In the genomic region with DNA sequence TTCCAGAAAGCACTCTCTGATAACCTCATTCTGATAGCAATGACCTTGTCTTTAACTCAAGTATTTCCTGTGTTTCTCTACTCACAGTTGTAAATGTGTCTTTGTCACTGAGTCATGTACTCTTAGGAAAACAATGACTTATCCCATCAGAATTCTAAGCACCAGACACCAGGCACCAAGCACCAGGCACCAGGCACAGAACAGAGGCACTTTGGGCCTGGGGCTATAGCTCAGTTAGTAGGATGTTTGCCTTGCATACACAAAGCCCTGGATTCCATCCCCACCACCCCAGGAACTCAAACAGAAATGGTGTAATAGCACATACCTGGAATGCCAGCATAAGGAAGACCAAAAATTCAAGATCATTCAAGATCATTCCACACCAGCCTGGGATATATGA, we compare ENCODE assay signal across 20 mouse cellular contexts.
A peak's percentile ranks its signal among the peaks of the same experiment; 100 is the strongest.
DNase-seq lines count a peak whose midpoint lies in the region; ATAC-seq and TF ChIP-seq lines count a peak whose summit lies in the region.
"Had no signal": no experiment of that assay in that cellular context is flagged by ENCODE, and none has a peak within 500 bp of the region (broad histone marks: within the 10 kb centered on the region; RNA-seq: fewer than 3 reads in every experiment).

No protein-coding gene starts in this region.

- no peaks in the 10 kb centered on the region for H3K27me3 ChIP-seq in heart, embryonic 12.5 days (replicated peaks)
- no peaks in the 10 kb centered on the region for H3K27me3 ChIP-seq in heart, embryonic 11.5 days (ENCODE audit: control insufficient read depth, insufficient read depth, low read length)
- H3K27me3 ChIP-seq in liver, adult 2 months (ENCODE audit: control insufficient read depth, insufficient read depth, low read length) = no peaks in the 10 kb centered on the region
- H3K27me3 ChIP-seq: embryonic facial prominence, embryonic 12.5 days; lung, embryonic 15.5 days; midbrain, embryonic 15.5 days had no signal

- peaks cover 17% of the 10 kb centered on the region for H3K4me1 ChIP-seq in heart, embryonic 12.5 days (replicated peaks)
- peaks cover 11% of the 10 kb centered on the region for H3K4me1 ChIP-seq in heart, embryonic 11.5 days (ENCODE audit: control insufficient read depth, insufficient read depth, low read length)
- H3K4me1 ChIP-seq in liver, adult 2 months (ENCODE audit: control insufficient read depth, insufficient read depth, low read length) = peaks cover 13% of the 10 kb centered on the region

- no peak for TF ChIP-seq CTCF in liver, adult 2 months (IDR thresholded peaks at IDR 0.05; ENCODE audit: low read depth, low read length)

- no peak for TF ChIP-seq POLR2A in liver, adult 2 months (IDR thresholded peaks at IDR 0.05; ENCODE audit: extremely low read depth, insufficient read depth, low read length)

- no peak overlapping the region for H3K4me2 ChIP-seq in heart, embryonic 12.5 days
- no peak overlapping the region for H3K4me2 ChIP-seq in heart, embryonic 11.5 days
- H3K4me2 ChIP-seq: embryonic facial prominence, embryonic 12.5 days; liver, embryonic 11.5 days; lung, embryonic 15.5 days; midbrain, embryonic 15.5 days had no signal

- H3K79me2 ChIP-seq in liver, adult 2 months (ENCODE audit: control insufficient read depth, insufficient read depth, low read length) = no peaks in the 10 kb centered on the region

- peak overlapping the region; percentile 77 for H3K27ac ChIP-seq in heart, embryonic 12.5 days (ENCODE audit: poor library complexity, severe bottlenecking)
- H3K27ac ChIP-seq in heart, embryonic 11.5 days (ENCODE audit: low read depth, low read length) = no peak overlapping the region
- no peak overlapping the region for H3K27ac ChIP-seq in liver, adult 2 months (replicated peaks; ENCODE audit: insufficient read depth, low read depth, low read length)
- H3K27ac ChIP-seq: embryonic facial prominence, embryonic 12.5 days; midbrain, embryonic 15.5 days had no signal

- H3K9ac ChIP-seq in heart, embryonic 12.5 days = no peak overlapping the region
- H3K9ac ChIP-seq in heart, embryonic 11.5 days (ENCODE audit: low read depth, low read length) = no peak overlapping the region
- no peak overlapping the region for H3K9ac ChIP-seq in liver, adult 2 months (ENCODE audit: low read depth, low read length)
- H3K9ac ChIP-seq: embryonic facial prominence, embryonic 12.5 days; forebrain, postnatal 0 days; lung, embryonic 15.5 days; midbrain, embryonic 15.5 days had no signal

- H3K36me3 ChIP-seq in heart, embryonic 12.5 days = no peaks in the 10 kb centered on the region
- H3K36me3 ChIP-seq in heart, embryonic 11.5 days (ENCODE audit: control insufficient read depth, insufficient read depth, low read length) = no peaks in the 10 kb centered on the region
- no peaks in the 10 kb centered on the region for H3K36me3 ChIP-seq in liver, adult 2 months (ENCODE audit: control insufficient read depth, insufficient read depth, low read length)
- H3K36me3 ChIP-seq: embryonic facial prominence, embryonic 12.5 days; lung, embryonic 15.5 days; midbrain, embryonic 15.5 days had no signal

- no peak overlapping the region for H3K4me3 ChIP-seq in heart, embryonic 12.5 days
- H3K4me3 ChIP-seq in heart, embryonic 11.5 days (ENCODE audit: low read depth, low read length) = no peak overlapping the region
- no peak overlapping the region for H3K4me3 ChIP-seq in liver, adult 2 months (ENCODE audit: insufficient read depth, low read depth, low read length)
- H3K4me3 ChIP-seq: embryonic facial prominence, embryonic 12.5 days; gastrocnemius, adult 2 months; lung, embryonic 15.5 days; midbrain, embryonic 15.5 days had no signal

- H3K9me3 ChIP-seq in heart, embryonic 12.5 days (replicated peaks) = 0 out of 2 replicates have a peak, but pooled peaks cover 4% of the 10 kb centered on the region
- no peaks in the 10 kb centered on the region; the same call in 1 of the 2 replicates for H3K9me3 ChIP-seq in heart, embryonic 11.5 days (replicated peaks; ENCODE audit: control insufficient read depth, low read length)
- H3K9me3 ChIP-seq: embryonic facial prominence, embryonic 12.5 days; lung, embryonic 15.5 days; midbrain, embryonic 15.5 days had no signal

- DNase-seq in liver, adult 2 months (ENCODE audit: extremely low read depth, low read depth, low spot score) = peak; percentile 24
- DNase-seq in liver (no peak), MN1 (ENCODE audit: low spot score) (peak; percentile 12)
- no peak for DNase-seq in left cerebral cortex, postnatal 14 days (ENCODE audit: low spot score in 2 of 2)
- DNase-seq: cerebellum, adult 8-10 months; forebrain, postnatal 0 days; gastrocnemius, adult 2 months; kidney, postnatal 4 days; right cerebral cortex, adult 18-20 months; thymus, postnatal 4 days had no signal

- intact Hi-C loops in left cerebral cortex, postnatal 14 days (cut with DNase I) = no loop called here

- ATAC-seq in heart, embryonic 12.5 days (ENCODE audit: insufficient number of reproducible peaks, low FRiP score) = no peak
- no peak for ATAC-seq in heart, embryonic 11.5 days (replicated peaks; ENCODE audit: insufficient number of reproducible peaks, low FRiP score, low TSS enrichment)
- no peak for ATAC-seq in monocyte, adult 5-6 weeks (replicated peaks; ENCODE audit: insufficient number of reproducible peaks, low FRiP score, low TSS enrichment, poor library complexity, severe bottlenecking)
- ATAC-seq: activated CD4-positive, CD25-positive, alpha-beta regulatory T cell, adult 4 months; forebrain, postnatal 0 days; hindbrain, embryonic 16.5 days; intestine, postnatal 0 days; midbrain, embryonic 15.5 days had no signal

Comparison
In these comparisons a context has a peak if more than half of its experiments do, and no peak if none do; other contexts are left out.
1. DNase-seq: peak in liver, adult 2 months (single experiment) and MN1 (single experiment); none in liver (single experiment) and left cerebral cortex, postnatal 14 days (0 of 2).